Mouse (Mus musculus): ENCODE measurements around the gene Hao1. TPM values are rescaled to one million over a fixed set of nuclear protein-coding genes. Genes with fewer than 3 reads are reported as not detected.

The Hao1 gene
- total RNA-seq, 1 experiment from 2014 or later, result 0.88 TPM

GRCm38 (mm10) chr2:134465132-134465531 is 89.0 kb downstream of the Hao1 start:
- DNase-seq, result no peak

- DNase-seq, result no peak
Measured at GRCm38 (mm10) chr2:134462321-134462720, 91.8 kb downstream of the Hao1 start.

- DNase-seq, result no peak
Measured at GRCm38 (mm10) chr2:134460831-134461230, 93.3 kb downstream of the Hao1 start.

GRCm38 (mm10) chr2:134456065-134456505 is 98.1 kb downstream of the Hao1 start:
- DNase-seq, result no peak

GRCm38 (mm10) chr2:134452748-134453147 is 101.4 kb downstream of the Hao1 start:
- DNase-seq, result no peak

GRCm38 (mm10) chr2:134450976-134451375 is 103.2 kb downstream of the Hao1 start:
- no peak for DNase-seq

Other genes with a start within 250 kb of the Hao1 start
- 30.4 and 40.6 TPM in 2 replicates for gene Tmx4, start 89.8 kb upstream of the Hao1 start, total RNA-seq (2021)
- gene Plcb1, start 231.7 kb upstream of the Hao1 start, total RNA-seq (2021), result 84.0 and 96.1 TPM in 2 replicates